Mouse (Mus musculus) testis, postnatal 14 days (tissue): ENCODE data around the gene Gm8947.

Source experiments
- DNase-seq: peaks from one replicate; pipeline ENCODE4 v3.0.0; 2021; ENCODE audit warnings: low spot score

Gene Gm8947

GRCm38 (mm10) chr1:151227506-151227905 lies 35.3 kb downstream of the Gm8947 start:
- no peak for DNase-seq

GRCm38 (mm10) chr1:151228320-151228989 lies 36.3 kb downstream of the Gm8947 start:
- DNase-seq = no peak

GRCm38 (mm10) chr1:151232346-151232745 lies 40.2 kb downstream of the Gm8947 start:
- DNase-seq = no peak

DNA sequence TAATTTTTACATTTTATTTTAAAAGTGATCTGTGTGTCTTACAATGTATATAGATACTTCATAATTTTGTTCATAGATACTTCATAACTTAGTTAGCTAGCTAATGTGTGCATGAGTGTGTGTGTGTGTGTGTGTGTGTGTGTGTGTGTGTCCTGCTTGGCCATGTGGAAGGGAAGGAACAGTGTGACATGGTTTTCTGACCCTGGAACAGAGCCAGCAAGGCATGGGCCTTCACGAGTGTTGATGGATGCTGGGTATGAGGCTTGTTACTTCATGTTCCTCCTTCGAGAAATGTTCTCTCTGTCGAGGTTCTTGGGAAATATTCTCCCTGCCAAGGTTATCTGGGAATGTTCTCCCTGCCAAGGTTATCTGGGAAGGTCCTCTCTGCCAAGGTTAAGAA lies 41.6 kb downstream of the Gm8947 start:
- no peak for DNase-seq

- DNase-seq = no peak
These were observed 43.4 kb downstream of the Gm8947 start for GRCm38 (mm10) chr1:151235574-151235973.

- DNase-seq = no peak
These were observed 44.2 kb downstream of the Gm8947 start for GRCm38 (mm10) chr1:151236141-151236930.

DNA sequence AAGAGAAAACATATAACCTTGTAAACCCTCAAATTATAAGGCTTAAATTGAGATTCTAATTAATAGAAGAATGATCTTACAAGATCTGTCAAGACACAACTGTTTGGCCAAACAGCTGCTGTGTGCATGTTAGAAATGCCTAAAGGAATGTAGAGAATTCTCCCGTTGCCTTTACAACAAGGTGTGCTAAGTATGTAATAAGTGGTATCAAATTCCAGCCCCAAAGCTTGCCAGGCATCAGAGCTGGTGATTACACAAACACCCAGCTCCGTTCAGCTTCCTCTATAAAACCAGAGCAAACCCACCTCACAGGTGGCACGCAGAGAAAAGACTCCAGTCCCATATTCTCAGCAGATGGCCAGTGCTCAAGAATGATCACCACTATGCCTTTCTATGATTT lies 45.6 kb downstream of the Gm8947 start:
- no peak for DNase-seq

DNA sequence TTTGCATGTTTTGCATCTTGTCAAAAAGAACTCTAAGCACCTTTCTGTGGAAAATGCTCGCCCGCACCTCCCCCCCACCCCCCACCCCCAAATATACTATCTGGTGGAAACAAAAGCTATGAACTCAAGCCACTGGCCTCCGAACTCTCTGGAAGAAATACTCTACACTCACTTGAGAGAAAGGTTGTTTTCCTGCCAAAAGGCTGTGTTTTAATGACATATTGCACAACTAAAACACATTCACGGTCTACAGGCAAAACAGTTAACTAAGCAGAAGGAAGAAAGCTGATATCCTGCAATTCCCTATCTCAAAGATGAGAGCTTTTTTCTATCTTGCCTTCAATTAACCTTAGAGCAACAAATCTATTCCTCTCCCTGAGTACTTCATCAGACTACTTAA lies 51.2 kb downstream of the Gm8947 start:
- no peak for DNase-seq
